Mouse (Mus musculus) cerebellum, adult 2 months (tissue): Measurements from ENCODE around the gene Nudt15. TPM values are rescaled to one million over a fixed set of nuclear protein-coding genes. Genes with fewer than 3 reads are reported as not detected.
A peak's percentile ranks its signal among the peaks of the same experiment; 100 is the strongest.

Source experiments
- DNase-seq, 2 experiments: peaks; one replicate each; pipeline ENCODE4 v3.0.0; 2021
- H3K27ac ChIP-seq: fragments of 200-500 bp; 2 replicates; pipeline ENCODE4 v1.5.1; 2012; ENCODE audit warnings: low read length, control low read depth, inconsistent platforms; ENCODE audit not compliant: insufficient read depth
- H3K27me3 ChIP-seq: fragments of 200-500 bp; 2 replicates; pipeline ENCODE4 v1.6.1; 2012; ENCODE audit warnings: inconsistent platforms, mild to moderate bottlenecking, low read length, moderate library complexity; ENCODE audit not compliant: control insufficient read depth, insufficient read depth
- H3K4me1 ChIP-seq: fragments of 200-500 bp; 2 replicates; pipeline ENCODE4 v1.6.1; 2011; ENCODE audit warnings: low read length; ENCODE audit not compliant: control insufficient read depth, insufficient read depth
- H3K4me3 ChIP-seq: fragments of 200-500 bp; replicated peaks from 2 replicates; pipeline ENCODE3; 2011; ENCODE audit warnings: mild to moderate bottlenecking, low read depth, low read length, control low read depth; ENCODE audit not compliant: insufficient read depth
- CTCF ChIP-seq: fragments of 200-500 bp; IDR thresholded peaks from 2 replicates; pipeline ENCODE4 v1.5.1; 2011; ENCODE audit warnings: low read depth, mild to moderate bottlenecking, control low read depth, low read length, moderate library complexity, borderline replicate concordance; ENCODE audit not compliant: insufficient read depth
- POLR2A ChIP-seq: fragments of 200-500 bp; IDR thresholded peaks from 2 replicates; pipeline ENCODE4 v1.6.1; 2011; ENCODE audit warnings: low read length, control low read depth, borderline replicate concordance; ENCODE audit not compliant: insufficient read depth
- whole genome bisulfite sequencing: fragments of 180-500 bp; shearing (Covaris S2); methylation state at CpG from one replicate; pipeline ENCODE4 v1.1.7; 2018; 5-methylcytosine and 5-hydroxymethylcytosine counted together
- polyA plus RNA-seq: library from polyadenylated mRNA; depleted of rRNA; stranded (reverse); fragments of >200 nt; gene quantifications from 2 replicates; pipeline ENCODE4 v1.2.3, GENCODE M21; 2012; rRNA removed

Nudt15 gene
- polyA plus RNA-seq, 1 experiment = 5.0 TPM

DNA sequence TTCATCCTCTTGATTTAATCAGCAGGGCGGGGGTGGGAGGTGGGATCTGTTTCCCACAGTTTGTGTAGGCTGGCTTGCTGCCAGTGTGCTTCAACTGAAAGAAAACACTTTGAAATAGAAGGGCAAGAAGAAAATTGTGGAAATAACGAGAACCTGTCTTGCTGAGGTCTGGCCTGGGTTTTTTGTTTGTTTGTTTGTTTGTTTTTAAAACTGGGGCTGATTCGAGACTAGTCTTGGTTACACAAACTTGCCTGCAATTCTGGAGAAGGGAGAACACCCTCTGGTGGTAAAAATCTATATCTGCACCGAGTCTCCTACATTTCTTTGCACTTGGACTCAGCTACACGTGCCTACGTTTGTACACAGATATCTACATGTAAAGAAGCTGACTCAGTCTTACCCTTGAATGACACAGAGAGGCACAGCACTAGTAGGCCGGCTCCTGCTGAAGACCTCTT lies 73.4 kb downstream of the Nudt15 start:
- Histone ChIP-seq H3K27me3 (no peaks in the 10 kb centered on the region), H3K27ac (no peak overlapping the region), H3K4me1 (peaks cover 12% of the 10 kb centered on the region; the same call in 1 of the 2 replicates), H3K4me3 (no peak overlapping the region)
- TF ChIP-seq CTCF = peak; percentile 52; the same call in 1 of the 2 replicates
- no peak for TF ChIP-seq POLR2A
- WGBS = 7% methylated on average over 7 of the region's 7 CpGs
- peak; percentile 43 to 77 for DNase-seq

DNA sequence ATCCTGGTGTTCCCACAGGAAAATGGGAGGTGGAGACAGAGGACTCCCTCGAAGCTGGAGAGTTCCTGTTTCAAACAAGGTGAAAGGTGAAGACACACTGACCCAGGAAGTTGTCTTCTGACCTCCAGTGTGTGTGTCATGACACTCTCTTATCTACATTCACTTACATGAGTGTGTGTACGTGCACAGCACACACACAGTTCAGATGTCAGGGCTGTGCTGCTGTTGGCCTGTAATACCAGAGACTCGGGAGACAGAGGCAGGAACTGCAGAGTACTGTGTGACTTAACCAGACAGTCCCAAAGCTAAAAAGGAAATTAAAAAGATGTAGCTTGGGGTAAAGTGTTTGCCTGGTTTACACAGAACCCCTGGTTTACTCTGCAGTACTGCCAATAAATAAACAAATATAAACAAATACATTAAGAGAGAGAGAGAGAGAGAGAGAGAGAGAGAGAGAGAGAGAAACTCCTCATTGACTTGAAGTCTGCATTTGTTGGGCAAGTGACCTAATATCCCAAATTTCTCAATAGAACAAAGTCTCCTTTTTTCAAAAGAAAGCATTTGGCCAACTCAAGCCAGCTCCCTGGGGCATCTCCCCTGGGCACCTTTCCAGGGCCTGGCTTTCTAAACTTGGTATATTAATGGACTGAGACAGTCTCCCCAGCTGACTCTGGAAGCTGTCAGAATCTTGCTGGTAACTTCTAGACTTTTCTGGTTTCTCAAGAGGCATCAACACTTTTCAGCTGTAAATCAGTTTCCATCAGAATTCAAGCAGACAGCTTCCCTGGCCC lies 74.2 kb downstream of the Nudt15 start:
- 55% methylated on average over 3 of the region's 3 CpGs for WGBS
- Histone ChIP-seq H3K27me3 (no peaks in the 10 kb centered on the region), H3K4me3 (no peak overlapping the region), H3K4me1 (peaks cover 17% of the 10 kb centered on the region; the same call in 1 of the 2 replicates), H3K27ac (no peak overlapping the region)
- TF ChIP-seq CTCF (no peak), POLR2A (no peak)
- peak; percentile 73 to 82 for DNase-seq

DNA sequence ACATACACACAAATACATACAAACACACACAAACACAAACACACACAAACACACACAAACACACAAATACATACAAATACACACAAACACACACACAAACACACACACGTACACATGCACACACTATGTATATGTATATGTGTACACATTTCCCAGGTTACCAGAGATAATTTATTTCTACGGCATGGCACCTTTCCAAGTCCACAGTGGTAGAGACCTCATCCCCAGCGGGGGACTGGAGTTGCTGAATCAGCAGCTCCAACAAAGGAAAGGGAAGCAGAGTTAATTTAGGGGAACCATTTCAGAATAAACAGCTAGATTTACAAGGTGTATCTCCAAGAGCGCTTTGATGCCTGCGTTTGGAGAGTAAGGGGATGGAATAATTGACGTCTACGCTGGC lies 75.8 kb downstream of the Nudt15 start:
- DNase-seq = peak in 1 of 2 experiments; percentile 28
- 51% methylated on average over 7 of the region's 7 CpGs for WGBS

DNA sequence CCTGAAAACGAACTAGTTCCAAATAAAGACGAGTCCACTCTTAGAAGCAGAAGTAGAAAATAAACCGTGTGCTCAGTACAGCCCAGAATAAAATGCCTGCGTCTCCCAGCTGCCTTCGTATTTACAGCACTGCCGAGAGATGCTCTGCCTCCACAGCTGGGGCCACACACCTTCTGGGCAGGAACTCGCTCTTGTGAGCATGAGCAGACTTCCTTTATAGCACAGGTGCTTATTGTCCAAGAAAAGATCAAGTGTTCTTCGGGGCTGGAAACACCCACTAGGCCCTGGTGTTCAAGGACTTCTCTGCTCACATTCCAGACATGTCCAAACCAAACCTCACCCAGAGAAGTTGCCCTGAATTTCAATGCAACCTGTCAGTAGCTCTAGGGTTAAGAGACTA lies 77.4 kb downstream of the Nudt15 start:
- peaks cover 19% of the 10 kb centered on the region; the same call in 1 of the 2 replicates for H3K4me1 ChIP-seq
- DNase-seq = no peak
- 67% methylated on average over 8 of the region's 8 CpGs for WGBS
- TF ChIP-seq CTCF (no peak), POLR2A (no peak)
- H3K4me3 ChIP-seq = no peak overlapping the region
- H3K27me3 ChIP-seq = no peaks in the 10 kb centered on the region
- no peak overlapping the region for H3K27ac ChIP-seq

More for the DNA sequence above, 75.8 kb downstream of the Nudt15 start:
- no peak overlapping the region for H3K4me3 ChIP-seq
- no peaks in the 10 kb centered on the region for H3K27me3 ChIP-seq
- peaks cover 19% of the 10 kb centered on the region; the same call in 1 of the 2 replicates for H3K4me1 ChIP-seq
- H3K27ac ChIP-seq = no peak overlapping the region
- TF ChIP-seq CTCF (no peak), POLR2A (no peak)

DNA sequence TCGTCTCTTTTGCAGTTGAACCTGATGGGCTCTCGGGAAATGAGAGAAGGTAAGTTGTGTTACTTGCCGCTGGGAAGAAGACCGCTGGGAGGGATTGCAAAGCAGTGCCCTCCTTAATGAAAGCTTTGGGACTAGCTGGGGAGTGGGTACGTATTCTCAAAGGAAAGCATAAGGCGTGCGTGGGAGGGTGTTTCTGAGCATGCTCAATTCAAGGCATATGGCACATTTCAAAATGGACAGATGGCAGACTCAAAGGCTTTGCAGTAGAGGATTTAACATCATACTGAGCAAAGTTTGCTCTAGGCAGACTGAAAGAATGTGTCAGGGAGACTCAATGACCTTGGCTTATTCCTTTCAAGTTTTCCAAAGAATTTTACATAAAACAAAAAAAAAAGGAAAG lies 78.5 kb downstream of the Nudt15 start:
- no peaks in the 10 kb centered on the region for H3K27me3 ChIP-seq
- no peak for TF ChIP-seq CTCF
- no peak for TF ChIP-seq POLR2A
- peak; percentile 56 to 77 for DNase-seq
- peak overlapping the region; percentile 19; the same call in 1 of the 2 replicates for H3K27ac ChIP-seq
- peaks cover 15% of the 10 kb centered on the region; the same call in 1 of the 2 replicates for H3K4me1 ChIP-seq
- WGBS = 31% methylated on average over 7 of the region's 7 CpGs
- H3K4me3 ChIP-seq = no peak overlapping the region

Other genes with a start within 250 kb of the Nudt15 start
- 21.2 and 22.4 TPM in 2 replicates for gene Rb1, start 222.4 kb downstream of the Nudt15 start, polyA plus RNA-seq
- gene Itm2b, start 163.0 kb downstream of the Nudt15 start, polyA plus RNA-seq = 1,793 and 1,993 TPM in 2 replicates
- 38.7 and 40.0 TPM in 2 replicates for gene Med4, start 38.2 kb downstream of the Nudt15 start, polyA plus RNA-seq
- 163 and 164 TPM in 2 replicates for gene Sucla2, start 22.9 kb downstream of the Nudt15 start, polyA plus RNA-seq
- not detected in 2 replicates for gene Gm21750, start 113.0 kb upstream of the Nudt15 start, polyA plus RNA-seq